Comparison of ENCODE assay signal across 10 mouse cellular contexts in the genomic region with DNA sequence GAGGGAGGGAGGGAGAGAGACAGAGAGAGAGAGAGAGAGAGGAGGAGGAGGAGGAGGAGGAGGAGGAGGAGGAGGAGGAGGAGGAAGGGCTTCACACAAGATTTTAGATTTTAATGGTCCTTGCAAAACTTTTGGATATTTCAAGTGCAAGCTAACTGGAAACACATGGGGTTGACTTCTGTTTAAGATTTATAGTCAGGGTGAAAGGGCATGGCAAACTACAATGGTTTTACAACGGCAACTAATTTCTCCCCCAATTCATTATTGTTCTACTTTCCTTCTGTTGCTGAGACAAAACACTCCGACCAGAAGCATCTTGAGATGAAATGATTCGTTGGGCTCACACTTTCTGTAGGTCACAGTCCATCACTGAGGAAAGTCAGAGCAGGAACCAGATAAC.
"Had no signal": no experiment of that assay in that cellular context is flagged by ENCODE, and none has a peak within 500 bp of the region (broad histone marks: within the 10 kb centered on the region; RNA-seq: fewer than 3 reads in every experiment).

No protein-coding gene starts in this region.

- DNase-seq: kidney, adult 18-20 months; kidney, adult 9 months; kidney, postnatal 25 days; layer of hippocampus, adult 9-11 months; liver; lung, adult 18-20 months; lung, postnatal 10 days; retina, postnatal 1 day; thymus, adult 18-20 months; thymus, postnatal 4 days had no signal
